Mouse (Mus musculus) olfactory bulb, adult 2 months (tissue): ENCODE data around the gene Obp2a. TPM values are rescaled to one million over a fixed set of nuclear protein-coding genes. Genes with fewer than 3 reads are reported as not detected.
"Not testable (repeated sequence)": the region's sequence is repeated elsewhere in the genome, so short reads cannot be mapped to it uniquely, and the experiment has no call there.

Experiments
- H3K27ac ChIP-seq: fragments of 200-500 bp; 2 replicates; pipeline ENCODE4 v1.5.1; 2012; ENCODE audit warnings: low read depth, low read length; ENCODE audit not compliant: insufficient read depth
- H3K4me1 ChIP-seq: fragments of 200-500 bp; 2 replicates; pipeline ENCODE4 v1.6.1; 2012; ENCODE audit warnings: low read length; ENCODE audit not compliant: control insufficient read depth, insufficient read depth
- H3K4me3 ChIP-seq: fragments of 200-500 bp; 2 replicates; pipeline ENCODE4 v1.5.1; 2012; ENCODE audit warnings: mild to moderate bottlenecking, low read depth, low read length, moderate library complexity; ENCODE audit not compliant: insufficient read depth
- CTCF ChIP-seq: fragments of 200-500 bp; IDR thresholded peaks from 2 replicates; pipeline ENCODE4 v1.5.1; 2012; ENCODE audit warnings: low read depth, mild to moderate bottlenecking, low read length, moderate library complexity; ENCODE audit not compliant: insufficient read depth
- POLR2A ChIP-seq: fragments of 200-500 bp; IDR thresholded peaks from 2 replicates; pipeline ENCODE4 v1.6.1; 2012; ENCODE audit warnings: mild to moderate bottlenecking, low read depth, low read length, moderate library complexity; ENCODE audit not compliant: insufficient read depth
- WGBS: fragments of 180-500 bp; shearing (Covaris S2); methylation state at CpG from one replicate; pipeline ENCODE4 v1.1.7; 2018; 5-methylcytosine and 5-hydroxymethylcytosine counted together
- polyA plus RNA-seq: library from polyadenylated mRNA; stranded (reverse); fragments of >200 nt; gene quantifications from 2 replicates; pipeline ENCODE4 v1.2.4, GENCODE M21; 2012; ENCODE audit warnings: low replicate concordance; ENCODE audit not compliant: missing spikeins, insufficient read depth, insufficient read length

Obp2a gene
- polyA plus RNA-seq, 1 experiment: not detected

- WGBS: 90% methylated on average over 4 of the region's 4 CpGs
- no peak for TF ChIP-seq POLR2A
- TF ChIP-seq CTCF: no peak
Observed at GRCm38 (mm10) chr2:25703706-25704105, 3.9 kb downstream of the Obp2a start.

DNA sequence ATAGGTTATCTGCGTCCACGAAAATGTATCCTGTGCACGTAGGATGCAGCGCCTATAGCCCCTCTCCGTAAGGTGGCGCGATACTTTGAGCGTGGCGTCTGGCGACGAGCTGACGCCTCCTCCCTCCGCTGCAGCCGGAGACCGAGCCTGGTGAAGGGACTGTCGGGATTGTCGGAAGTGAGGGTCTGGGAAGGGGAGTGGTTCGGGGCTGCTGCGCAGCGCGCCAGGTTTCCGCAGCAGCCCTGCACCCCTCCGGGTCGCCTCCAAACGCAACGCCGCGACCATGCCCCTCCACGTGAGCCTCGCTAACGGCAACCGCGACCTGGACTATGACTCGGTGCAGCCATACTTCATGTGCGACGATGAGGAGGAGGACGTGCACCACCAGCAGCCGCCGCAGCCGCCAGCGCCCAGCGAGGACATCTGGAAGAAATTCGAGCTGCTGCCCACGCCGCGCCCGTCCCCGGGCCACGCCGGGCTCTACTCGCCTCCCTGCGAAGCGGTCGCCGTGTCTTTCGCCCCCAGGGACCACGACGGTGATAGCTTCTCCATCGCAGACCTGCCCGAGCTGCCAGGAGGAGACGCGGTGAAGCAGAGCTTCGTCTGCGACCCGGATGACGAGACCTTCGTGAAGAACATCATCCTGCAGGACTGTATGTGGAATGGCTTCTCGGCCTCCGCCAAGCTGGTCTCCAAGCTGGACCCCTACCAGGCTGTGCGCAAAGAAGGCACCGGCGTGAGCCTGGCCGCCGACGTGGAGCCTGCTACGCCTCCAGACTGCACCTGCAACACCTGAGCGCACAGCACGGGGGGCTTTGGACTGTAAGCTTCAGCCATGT is 7.0 kb downstream of the Obp2a start, which contains the start of gene Bmyc:
TSS of gene Bmyc (plus strand) at position 97 of the 839 bp plus-strand sequence.
- Histone ChIP-seq H3K4me1 (peaks cover 19% of the 10 kb centered on the region), H3K4me3 (peak within 1 kb of the TSS; percentile 88), H3K27ac (peak within 1 kb of the TSS; percentile 66)
- WGBS: under 1% methylated on average over 78 of the region's 78 CpGs
- peak; percentile 68 for TF ChIP-seq POLR2A
- TF ChIP-seq CTCF: peak; percentile 48; the same call in 1 of the 2 replicates

More at GRCm38 (mm10) chr2:25703706-25704105, 3.9 kb downstream of the Obp2a start:
- H3K27ac ChIP-seq: no peak overlapping the region
- H3K4me3 ChIP-seq: no peak overlapping the region
- peaks cover 8% of the 10 kb centered on the region for H3K4me1 ChIP-seq

- TF ChIP-seq POLR2A (no peak), CTCF (no peak)
- Histone ChIP-seq H3K27ac (0 out of 2 replicates have a peak overlapping the region, but pooled peaks have one; percentile 22), H3K4me1 (peaks cover 21% of the 10 kb centered on the region), H3K4me3 (peak overlapping the region; percentile 25)
- WGBS: 84% methylated on average over 2 of the region's 2 CpGs
Observed at GRCm38 (mm10) chr2:25708121-25708520, 8.3 kb downstream of the Obp2a start.

GRCm38 (mm10) chr2:25709056-25709455 is 9.2 kb downstream of the Obp2a start:
- Histone ChIP-seq H3K4me1 (peaks cover 21% of the 10 kb centered on the region), H3K27ac (peak overlapping the region; percentile 38)
- H3K4me3 ChIP-seq: not testable (repeated sequence)
- WGBS: 96% methylated on average over 1 of the region's 1 CpGs

- H3K27ac ChIP-seq: 0 out of 2 replicates have a peak overlapping the region, but pooled peaks have one; percentile 60
- H3K4me3 ChIP-seq: not testable (repeated sequence)
- WGBS: 39% methylated on average over 2 of the region's 2 CpGs
- H3K4me1 ChIP-seq: peaks cover 21% of the 10 kb centered on the region
Observed at GRCm38 (mm10) chr2:25709791-25710190, 9.9 kb downstream of the Obp2a start.

DNA sequence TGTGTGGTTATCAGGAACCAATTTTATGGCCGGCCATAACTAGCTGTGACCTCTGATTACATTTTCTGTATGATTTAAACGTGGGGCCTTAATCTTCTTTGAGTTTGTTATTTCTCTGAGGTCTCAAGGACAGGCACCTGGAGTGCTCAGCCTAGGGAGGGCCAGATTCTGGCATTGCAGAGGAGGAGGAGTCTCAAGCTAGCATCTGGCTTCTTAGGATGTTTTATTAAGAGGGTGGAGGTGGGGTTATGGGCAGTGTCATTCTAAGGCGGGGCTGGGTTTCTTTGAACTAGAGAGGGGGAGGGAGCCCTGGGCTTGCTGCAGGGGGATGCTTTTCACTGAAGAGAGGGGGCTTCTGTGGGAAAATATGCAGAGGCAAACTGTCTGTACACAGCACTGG is 11.8 kb downstream of the Obp2a start:
- 17% methylated on average over 3 of the region's 3 CpGs for whole genome bisulfite sequencing
- H3K4me3 ChIP-seq, H3K27ac ChIP-seq: not testable (repeated sequence)
- peaks cover 21% of the 10 kb centered on the region for H3K4me1 ChIP-seq

- Histone ChIP-seq H3K27ac (no peak overlapping the region), H3K4me3 (no peak overlapping the region), H3K4me1 (0 out of 2 replicates have a peak, but pooled peaks cover under 1% of the 10 kb centered on the region)
- TF ChIP-seq POLR2A: no peak
Observed at GRCm38 (mm10) chr2:25717222-25717621, 17.4 kb downstream of the Obp2a start.

DNA sequence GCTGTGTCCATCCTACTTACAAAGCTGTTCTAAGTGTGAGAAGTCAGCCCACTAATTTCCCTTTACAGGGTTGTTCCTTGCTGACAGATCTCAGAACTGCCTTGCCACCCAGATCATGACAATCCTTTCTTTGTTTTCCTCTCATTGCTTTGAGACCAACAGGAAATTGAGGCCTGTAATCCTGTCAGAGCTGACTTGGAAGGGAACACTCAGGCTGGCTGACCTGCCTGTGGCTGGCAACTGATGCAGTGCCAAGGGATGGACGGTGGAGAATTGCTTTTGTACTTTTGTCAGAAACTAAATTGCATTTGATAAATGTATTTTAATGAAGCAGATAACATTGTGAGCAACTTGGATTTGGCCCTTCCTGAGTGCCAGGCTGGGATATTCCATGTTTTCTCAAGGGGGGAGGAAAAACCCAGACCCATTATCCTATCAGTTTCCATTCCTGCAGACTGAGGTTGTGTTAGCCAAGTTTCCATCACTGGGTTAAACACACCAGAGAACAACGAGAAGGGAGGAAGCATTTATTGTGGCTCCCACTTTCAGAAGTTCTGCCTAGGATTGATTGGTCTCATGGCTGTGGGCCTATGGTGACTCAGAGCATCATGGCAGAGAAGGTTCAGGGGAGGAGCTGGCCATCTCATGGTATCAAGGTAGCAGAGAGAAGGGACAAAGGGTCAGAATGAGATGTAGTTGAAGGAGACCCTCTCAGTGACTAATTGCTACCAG is 33.5 kb downstream of the Obp2a start:
- H3K27ac ChIP-seq: no peak overlapping the region
- no peaks in the 10 kb centered on the region for H3K4me1 ChIP-seq
- TF ChIP-seq POLR2A: no peak
- TF ChIP-seq CTCF: no peak
- 33% methylated on average over 2 of the region's 2 CpGs for WGBS
- H3K4me3 ChIP-seq: no peak overlapping the region

GRCm38 (mm10) chr2:25736709-25737108 is 36.9 kb downstream of the Obp2a start, which contains the start of gene Obp2b:
Gene Obp2b, plus strand, starts transcription at chr2:25737009.
- WGBS: 86% methylated on average over 3 of the region's 3 CpGs
- H3K4me3 ChIP-seq, H3K4me1 ChIP-seq, H3K27ac ChIP-seq: not testable (repeated sequence)
